Mouse (Mus musculus) erythroblast, embryonic 14.5 days (primary cell): ENCODE measurements at regions not wholly inside any gene's neighbourhood (a gene's known extent, or its start where the extent isn't known, plus 50 kb on each side); places are given as distances from the start of the nearest gene placed in this dataset.

Source experiments
- GATA1 ChIP-seq: IDR thresholded peaks from 2 replicates; pipeline ENCODE4 v1.6.1; 2012; ENCODE audit warnings: low read length, inconsistent platforms, mixed read lengths
- TAL1 ChIP-seq: IDR thresholded peaks from 3 replicates; pipeline ENCODE4 v1.6.1; 2012; ENCODE audit warnings: low read length, inconsistent platforms, mixed read lengths

DNA sequence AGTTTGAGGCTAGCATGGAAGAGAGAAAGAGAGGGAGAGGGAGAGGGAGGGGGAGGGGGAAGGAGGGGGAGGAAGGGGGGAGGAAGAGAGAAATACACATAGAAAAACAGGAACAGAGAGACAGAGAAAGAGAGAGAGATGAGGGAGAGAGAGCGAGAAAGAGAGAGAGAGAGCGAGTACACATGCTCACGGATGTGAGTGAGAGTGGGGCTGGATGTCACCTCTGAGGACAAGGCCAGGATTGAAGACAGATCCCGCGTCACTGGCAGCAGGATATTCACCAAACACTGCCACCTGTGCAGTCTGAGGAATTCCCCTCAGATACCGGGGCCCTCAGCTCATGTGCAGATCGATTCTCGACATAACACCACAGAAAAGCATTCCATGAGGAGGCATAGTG, 87.3 kb upstream of the Cpsf6 start:
- no peak for TF ChIP-seq GATA1
- TF ChIP-seq TAL1 = no peak
